Mouse (Mus musculus): ENCODE results near the gene Tubb5.
"Not testable (repeated sequence)": the region's sequence is repeated elsewhere in the genome, so short reads cannot be mapped to it uniquely, and the experiment has no call there.

The Tubb5 gene

DNA sequence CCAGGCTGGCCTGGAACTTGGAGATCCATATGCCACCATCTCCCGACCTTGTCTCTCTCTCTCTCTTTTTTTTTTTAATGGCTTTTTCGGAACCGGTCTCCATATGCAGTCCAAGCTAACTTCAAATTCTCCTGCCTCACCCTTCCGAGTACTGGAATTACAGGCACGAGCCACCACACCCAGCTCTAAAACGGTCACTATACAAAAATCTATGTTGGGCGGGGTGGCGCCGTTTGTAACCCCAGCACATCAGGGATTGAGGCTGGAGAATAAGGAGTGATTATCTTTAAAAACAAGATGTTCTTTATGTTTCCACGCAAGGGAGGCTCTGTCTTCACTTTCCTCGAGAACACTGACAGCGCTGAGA lies 22.7 kb upstream of the Tubb5 start:
- DNase-seq (ENCODE audit: low read depth) = no peak

DNA sequence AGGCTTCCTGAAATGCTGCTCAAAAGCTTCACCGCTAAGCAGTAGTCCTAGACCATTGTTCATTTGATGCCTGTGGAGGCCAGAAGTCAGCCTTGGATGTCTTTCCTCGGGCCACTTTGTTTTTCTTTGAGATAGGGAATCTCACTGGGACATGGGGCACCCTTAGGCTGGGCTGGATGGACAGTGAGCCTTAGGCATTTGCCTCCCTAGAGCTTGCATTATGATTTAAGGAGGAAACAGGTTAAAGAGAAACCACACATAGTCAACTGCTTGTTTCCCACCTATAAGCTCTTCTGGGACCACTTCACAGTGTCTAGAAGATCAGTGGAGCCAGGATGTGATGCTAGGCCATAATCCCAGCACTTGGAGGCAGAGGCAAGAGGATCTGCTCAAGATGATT lies 21.7 kb upstream of the Tubb5 start:
- DNase-seq (ENCODE audit: low read depth) = peak; percentile 16

DNA sequence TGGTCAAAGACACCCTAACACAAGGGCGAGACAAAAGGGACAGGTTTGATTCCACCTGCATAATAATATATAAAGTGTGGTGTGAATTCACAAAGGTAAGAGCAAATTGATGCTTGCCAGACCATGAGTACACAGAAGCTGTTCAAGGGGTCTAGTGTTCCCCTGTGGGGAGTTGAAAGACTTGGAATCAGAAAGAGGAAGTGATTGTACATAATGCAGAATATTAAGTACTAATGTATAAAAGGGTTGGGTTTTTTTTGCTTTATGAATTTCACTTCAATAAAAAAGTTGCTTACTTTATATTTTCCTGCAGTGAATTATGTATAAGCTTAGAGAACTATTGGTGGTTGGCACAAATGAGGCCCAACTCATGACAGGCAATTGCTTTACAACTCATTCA lies 21.3 kb upstream of the Tubb5 start:
- no peak for DNase-seq (ENCODE audit: low read depth)

DNA sequence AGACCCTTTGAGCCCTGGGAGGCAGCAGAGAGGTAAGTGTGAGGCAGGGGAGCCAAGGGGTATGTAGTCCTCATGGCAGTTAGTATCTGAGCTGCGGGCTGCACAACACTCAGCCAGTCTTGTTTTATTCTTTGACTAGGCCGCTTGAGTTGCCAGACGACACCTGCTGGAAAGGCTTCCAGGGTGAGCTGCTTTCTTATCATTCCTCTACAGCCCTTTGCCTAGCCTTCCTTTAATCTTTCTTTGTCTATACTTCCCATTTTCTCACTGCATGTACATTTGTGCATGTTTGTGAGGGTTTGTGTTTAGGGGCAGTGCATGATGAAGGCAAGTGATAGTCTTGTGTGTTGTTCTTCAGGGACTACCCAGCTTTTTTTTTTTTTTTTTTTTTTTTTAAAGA lies 12.9 kb upstream of the Tubb5 start:
- no peak for DNase-seq (ENCODE audit: low read depth)

DNA sequence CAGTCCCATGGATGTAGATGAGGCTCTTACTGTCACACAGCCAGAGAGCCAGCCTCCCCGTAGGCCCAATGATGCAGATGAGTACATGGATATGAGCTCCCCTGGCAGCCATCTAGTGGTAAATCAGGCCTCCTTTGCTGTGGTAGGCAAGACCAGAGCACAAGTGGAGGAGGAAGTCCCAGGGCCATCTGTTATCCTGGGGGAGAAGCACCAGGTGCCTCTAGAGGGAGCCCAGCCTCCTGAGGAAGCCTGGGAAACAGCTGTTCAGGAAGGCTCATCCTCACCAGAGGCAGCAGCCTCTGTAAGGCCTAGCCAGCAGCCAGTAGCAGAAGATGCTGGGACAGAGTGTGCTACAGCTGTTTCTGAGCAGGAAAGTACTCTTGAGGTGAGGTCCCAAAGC lies 10.0 kb upstream of the Tubb5 start:
- no peak for DNase-seq (ENCODE audit: low read depth)

DNA sequence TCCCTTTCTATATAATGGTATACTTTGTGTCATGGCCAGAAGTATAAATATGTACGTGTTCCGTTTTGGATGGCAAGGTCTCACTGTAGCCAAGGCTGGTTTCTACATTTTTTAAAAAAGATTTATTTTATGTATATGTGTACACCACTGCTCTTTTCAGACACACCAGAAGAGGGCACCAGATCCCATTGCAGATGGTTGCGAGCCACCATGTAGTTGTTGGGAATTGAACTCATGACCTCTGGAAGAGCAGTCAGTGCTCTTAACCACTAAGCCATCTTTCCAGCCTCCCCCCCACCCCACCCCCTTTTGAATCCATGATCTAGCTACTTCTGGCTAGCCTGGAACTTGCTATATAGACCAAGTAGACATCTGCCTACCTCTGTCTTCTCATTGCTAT lies 5.4 kb upstream of the Tubb5 start:
- DNase-seq (ENCODE audit: low read depth) = peak; percentile 25

DNA sequence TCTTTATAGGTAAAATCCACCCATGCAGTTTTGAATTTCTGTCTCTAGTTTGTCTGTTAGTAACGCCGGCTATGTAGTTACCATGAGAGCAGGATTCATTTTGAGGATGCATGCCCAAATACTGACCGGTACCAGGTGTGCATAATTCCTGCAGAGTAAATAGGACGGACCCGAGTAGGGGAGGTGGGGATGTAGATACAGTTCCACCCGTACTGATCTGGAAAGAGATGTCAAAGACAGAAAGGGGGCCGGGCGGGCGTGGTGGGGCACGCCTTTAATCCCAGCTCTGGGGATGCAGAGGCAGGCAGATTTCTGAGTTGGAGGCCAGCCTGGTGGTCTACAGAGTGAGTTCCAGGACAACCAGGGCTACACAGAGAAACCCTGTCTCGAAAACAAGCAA lies 3.9 kb upstream of the Tubb5 start:
- DNase-seq (ENCODE audit: low read depth) = peak; percentile 34

DNA sequence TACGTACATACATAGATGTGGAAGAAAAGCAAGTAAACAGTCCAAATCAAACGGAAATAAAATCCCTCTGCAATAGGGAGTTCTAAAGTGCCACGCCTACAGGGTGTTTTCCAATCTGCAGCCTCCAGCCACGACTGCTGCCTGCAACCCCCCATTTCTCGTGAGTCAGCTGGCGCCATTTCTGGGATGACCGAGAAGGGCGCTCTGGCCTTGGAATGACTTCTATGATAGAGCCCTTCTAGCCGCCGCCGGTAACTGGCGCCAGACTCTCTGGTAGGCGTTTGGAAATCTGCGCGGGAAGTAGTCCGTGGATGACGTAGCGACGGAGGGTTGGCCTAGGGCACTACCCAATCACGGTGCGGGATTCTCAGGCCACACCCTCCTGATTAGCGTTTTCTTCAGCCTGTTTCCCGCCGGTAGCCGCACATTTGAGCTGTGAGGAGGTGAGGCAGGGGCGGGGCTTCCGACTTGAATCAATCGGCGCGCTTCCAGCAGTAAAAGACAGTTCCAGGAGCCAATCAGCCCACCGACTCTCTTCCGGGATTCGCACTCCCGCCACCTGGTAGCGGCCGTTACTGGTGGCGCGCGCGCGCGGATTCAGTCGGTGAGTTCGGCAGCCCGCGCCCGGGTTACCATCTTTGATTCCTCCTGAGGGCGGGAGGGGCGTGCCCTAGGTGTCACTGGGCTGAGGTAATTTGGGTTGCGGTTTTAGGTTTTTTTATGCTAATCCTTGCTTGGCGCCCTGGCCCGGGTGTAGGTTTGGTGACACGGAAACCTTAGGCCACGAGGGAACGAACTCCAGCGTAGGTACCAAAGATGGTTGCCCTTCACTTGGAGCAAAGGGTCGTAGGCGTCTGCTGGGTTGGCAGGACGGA lies 3.2 kb upstream of the Tubb5 start, which contains the start of gene Mdc1:
Mdc1 (plus strand) TSS at position 440 of the 875 bp plus-strand sequence.
- peak; percentile 100 for DNase-seq (ENCODE audit: low read depth)

DNA sequence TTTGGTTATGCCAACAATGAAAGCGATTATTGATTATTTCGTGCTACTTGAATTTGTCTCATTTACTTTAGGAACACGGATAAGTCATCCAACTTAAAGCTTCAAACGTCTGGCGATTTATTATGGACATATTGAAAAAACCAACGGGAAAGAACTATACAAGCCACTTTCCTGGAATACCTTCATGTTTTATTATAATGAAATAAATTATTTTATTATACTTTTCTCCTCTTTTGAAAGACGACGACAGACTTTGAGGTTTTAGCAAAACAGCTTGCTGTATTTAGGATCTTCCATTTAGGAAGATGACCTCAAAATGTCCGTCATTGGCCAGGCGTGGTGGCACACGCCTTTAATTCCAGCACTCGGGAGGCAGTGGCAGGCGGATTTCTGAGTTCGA lies 2.5 kb upstream of the Tubb5 start:
- DNase-seq (ENCODE audit: low read depth) = no peak

DNA sequence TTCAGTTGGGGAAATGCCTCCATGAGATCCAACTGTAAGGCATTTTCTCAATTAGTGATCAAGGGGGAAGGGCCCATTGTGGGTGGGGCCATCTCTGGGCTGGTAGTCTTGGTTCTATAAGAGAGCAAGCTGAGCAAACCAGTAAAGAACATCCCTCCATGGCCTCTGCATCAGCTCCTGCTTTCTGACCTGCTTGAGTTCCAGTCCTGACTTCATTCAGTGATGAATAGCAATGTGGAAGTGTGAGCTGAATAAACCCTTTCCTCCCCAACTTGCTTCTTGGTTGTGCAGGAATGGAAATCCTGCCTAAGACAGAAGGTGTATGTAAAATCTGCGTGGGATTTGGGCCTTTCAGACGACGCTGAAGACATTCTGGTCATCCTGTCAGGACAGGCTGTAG lies 896 bp upstream of the Tubb5 start:
- not testable (repeated sequence) for DNase-seq (ENCODE audit: low read depth)

DNA sequence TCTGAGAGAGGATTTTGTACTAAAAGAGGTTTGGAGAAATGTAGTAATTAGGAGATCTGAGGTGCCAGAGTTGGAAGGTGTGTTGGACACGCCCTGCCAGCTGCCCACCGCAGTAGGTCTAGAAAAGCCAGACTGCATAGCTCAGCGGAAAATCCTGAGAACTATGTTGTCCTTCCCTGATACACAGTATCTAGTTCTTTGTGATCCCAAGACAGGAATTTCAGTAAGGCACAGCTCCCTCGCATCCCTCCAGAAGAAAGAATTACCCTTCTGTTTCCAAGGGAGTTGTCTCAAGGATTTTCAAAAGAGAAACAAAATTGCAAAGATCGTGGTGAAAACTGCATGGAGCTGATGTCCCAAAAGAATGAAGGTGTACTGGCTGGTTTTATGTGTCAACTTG lies 464 bp upstream of the Tubb5 start:
- no peak for DNase-seq (ENCODE audit: low read depth)

DNA sequence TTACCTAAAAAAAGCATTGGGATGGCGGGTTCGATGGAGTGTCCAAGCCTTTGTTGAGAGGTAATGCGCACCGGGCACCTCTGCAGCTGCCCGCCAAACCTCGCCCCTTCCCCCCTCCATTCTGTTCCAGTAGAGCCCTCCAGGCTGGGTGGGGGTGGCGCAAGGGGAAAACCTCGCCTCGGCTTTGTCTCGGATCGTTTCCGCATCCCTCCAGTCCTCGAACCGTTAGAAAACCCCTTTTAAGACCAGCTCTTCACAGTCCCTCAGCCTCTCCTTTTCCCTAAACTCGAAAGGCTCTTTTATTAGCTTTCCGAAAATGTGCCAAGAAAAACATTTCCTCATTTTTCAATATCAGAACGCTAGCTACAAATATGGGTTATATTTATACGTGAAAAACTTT lies 619 bp downstream of the Tubb5 start:
- DNase-seq (ENCODE audit: low read depth) = peak; percentile 76

DNA sequence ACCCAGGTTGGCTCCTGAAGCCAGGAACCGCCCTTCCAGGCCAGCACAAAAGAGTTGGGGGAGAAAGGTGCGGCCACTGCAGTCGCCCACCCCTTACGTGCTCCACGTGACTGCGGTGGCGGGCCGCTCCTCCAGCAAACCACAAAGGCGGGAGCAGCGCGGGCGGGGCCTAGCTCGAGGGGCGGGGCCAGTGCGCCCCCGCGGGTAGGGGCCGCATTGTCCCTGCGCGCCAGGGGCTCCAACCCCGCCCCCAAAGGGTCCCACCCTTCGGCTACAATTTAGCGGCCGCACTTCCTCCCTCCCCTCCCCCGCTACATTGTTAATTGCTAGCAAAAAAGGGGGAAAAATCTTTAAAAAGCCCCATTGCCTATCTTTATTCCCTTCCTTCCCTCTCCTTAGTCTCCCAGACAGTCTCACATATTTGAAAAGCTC lies 1.1 kb downstream of the Tubb5 start:
- DNase-seq (ENCODE audit: low read depth) = peak; percentile 89

DNA sequence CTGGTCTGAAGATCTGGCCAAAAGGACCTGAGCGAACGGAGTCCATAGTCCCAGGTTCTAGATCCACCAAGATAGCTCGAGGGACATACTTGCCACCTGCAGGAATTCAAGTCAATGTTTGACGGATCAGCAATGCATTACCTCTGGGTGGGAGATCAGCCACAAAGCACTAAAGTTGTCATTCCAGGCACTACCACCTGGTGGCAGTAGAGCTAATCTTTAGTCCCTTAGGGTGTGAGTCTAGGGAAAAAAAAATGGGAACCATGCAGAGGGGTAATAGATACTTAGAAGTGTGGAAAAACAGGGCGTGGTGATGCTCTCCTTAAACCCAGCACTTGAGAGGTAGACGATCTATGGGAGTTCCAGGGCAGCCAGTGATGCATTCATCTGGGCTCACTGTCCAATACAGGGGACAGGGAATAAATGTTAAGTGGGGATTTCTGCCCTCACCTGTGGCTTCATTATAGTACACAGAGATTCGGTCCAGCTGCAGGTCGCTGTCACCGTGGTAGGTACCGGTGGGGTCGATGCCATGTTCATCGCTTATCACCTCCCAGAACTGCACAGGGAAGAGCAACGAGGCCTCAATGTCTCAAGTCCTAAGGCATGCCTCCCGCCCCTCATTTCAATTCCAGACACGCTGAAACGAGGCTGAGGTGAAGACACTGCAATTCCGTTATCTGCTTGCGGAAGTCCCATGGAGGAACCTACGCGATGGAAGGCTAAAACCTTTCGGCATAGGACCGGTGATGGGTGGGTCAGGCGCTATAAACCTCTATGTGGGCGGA lies 1.7 kb downstream of the Tubb5 start:
- DNase-seq (ENCODE audit: low read depth) = peak; percentile 95

DNA sequence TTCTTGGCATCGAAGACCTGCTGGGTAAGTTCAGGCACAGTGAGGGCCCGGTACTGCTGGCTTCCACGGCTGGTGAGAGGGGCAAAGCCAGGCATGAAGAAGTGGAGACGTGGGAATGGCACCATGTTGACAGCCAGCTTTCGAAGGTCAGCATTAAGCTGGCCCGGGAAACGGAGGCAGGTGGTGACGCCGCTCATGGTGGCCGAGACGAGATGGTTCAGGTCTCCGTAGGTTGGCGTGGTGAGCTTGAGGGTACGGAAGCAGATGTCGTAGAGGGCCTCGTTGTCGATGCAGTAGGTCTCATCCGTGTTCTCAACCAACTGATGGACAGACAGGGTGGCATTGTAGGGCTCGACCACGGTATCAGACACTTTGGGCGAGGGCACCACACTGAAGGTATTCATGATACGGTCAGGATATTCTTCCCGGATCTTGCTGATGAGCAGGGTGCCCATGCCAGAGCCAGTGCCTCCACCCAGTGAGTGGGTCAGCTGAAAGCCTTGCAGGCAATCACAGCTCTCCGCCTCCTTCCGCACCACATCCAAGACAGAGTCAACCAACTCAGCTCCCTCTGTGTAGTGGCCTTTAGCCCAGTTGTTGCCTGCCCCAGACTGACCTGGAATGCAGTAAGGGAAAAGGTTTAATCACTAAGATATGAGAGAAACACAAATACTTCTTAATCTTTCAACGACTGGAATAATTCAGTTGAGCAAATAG lies 2.5 kb downstream of the Tubb5 start:
- no peak for DNase-seq (ENCODE audit: low read depth)

DNA sequence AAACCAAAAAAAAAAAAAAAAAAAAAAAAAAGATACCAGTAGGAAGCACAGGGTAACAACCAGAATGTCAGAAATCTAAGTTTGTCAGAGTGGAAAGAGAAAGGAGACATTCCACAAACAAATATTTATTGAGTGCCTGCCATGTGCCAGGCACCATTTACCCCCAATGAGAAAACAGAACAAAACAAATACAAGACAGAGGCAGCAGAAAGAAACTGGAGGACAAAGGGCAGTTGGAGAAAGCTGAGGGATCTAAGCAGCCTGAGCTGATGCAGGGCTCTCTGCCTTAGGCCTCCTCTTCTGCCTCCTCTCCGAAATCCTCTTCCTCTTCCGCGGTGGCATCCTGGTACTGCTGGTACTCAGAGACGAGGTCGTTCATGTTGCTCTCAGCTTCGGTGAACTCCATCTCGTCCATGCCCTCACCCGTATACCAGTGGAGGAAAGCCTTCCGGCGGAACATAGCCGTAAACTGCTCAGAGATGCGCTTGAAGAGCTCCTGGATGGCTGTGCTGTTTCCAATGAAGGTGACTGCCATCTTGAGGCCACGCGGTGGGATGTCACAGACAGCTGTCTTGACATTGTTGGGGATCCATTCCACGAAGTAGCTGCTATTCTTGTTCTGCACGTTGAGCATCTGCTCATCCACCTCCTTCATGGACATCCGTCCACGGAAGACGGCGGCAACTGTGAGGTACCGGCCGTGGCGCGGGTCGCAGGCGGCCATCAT lies 3.2 kb downstream of the Tubb5 start:
- DNase-seq (ENCODE audit: low read depth) = no peak

DNA sequence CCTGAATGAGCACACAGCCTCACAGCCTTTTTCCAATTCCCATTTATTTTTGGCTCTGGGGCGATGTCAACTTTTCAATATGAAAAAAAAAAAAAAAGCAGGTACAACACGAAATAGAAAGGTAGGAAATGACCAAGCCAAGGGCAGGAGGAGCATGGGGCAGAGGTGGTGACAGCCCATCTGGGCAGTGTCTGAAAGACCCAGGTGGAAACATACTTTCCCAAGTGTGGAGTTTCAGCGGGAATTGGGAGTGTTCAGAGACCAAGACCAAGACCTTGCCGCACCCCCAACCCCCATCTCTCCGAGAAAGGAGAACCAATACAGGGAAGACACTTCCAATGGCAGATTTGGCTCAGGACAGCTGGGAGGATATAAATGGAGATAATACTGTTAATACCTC lies 4.2 kb downstream of the Tubb5 start:
- DNase-seq (ENCODE audit: low read depth) = no peak

DNA sequence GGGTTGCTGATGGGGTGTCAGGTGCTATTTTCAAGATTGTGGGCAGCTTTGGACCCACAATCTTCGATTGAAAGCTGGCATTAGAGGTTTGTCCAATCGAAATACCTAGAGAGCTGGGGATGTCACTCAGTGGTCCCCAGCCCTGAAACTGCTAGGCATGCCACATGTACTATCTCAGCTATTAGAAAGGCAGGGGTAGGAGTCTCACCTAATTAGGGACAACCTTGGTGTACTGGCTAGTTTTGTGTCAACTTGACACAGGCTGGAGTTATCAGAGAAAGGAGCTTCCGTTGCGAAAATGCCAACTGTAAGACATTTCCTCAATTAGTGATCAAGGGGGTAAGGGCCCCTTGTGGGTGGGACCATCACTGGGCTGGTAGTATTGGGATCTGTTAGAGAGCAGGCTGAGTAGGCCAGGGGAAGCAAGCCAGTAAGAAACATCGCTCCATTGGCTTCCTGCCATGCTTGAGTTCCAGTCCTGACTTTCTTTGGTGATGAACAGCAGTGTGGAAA lies 4.8 kb downstream of the Tubb5 start:
- no peak for DNase-seq (ENCODE audit: low read depth)

DNA sequence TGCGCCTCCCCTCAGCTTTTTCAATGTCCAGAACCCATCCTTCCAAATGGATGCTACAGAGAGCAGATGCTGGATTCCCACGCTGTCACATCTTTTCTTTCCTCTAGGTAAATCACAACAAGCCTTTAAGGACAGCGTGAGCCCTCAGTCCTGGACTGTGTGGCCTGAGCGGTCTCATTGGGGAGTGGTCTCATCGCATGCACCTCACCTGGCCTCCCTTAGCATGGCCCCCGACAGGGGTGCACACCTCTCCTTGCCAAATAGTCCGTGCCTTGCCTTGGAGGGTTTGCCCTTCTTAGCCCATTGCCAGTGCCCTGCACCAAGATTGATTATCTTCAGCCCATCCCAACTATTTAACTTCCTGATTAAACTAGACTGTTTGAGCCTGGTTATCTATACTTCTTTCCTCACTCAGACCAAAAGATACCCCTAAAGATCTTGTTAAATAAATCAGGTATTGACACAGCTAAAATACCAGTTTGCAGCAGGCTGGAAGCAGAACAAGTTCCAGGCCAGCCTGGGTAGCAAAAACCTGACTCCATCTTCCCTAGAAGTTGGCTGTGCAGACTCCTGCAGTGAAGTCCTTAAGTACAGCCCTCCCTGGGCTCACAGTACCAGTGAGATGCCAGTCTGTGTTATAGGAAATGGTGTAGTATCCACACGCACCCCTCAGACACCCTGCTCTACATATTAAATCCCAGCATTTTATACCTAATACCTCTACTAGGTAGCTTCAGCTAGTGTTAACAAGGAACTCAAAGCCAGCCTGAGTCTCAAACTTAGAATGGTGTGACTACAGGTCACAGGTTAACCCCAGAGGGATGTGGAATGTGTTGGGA lies 5.5 kb downstream of the Tubb5 start:
- no peak for DNase-seq (ENCODE audit: low read depth)

DNA sequence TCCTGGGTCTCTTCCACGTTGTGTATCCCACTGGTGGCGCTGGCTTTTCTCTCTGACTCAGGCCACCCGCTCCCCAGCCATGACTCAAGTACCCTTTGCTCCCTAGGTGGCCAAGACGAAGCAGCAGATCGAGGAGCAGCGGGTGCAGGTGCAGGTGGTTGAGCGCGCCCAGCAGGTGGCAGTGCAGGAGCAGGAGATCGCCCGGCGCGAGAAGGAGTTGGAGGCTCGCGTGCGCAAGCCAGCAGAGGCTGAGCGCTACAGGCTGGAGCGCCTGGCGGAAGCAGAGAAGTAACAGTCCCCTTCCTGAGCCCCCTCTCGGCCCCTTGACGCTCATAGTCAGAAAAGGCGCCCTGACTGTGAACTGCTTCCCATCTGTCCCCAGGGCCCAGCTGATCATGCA lies 8.4 kb downstream of the Tubb5 start:
- DNase-seq (ENCODE audit: low read depth) = peak; percentile 92
